Mouse (Mus musculus) heart, embryonic 12.5 days (tissue): ENCODE measurements around the gene Morn3. TPM values are rescaled to one million over a fixed set of nuclear protein-coding genes. Genes with fewer than 3 reads are reported as not detected.

Source experiments
- ATAC-seq: fragments of 200-750 bp; cut with Nextera tagmentation; 2 replicates; pipeline ENCODE4 v1.8.0; 2017; ENCODE audit warnings: moderate TSS enrichment, moderate library complexity; ENCODE audit not compliant: insufficient number of reproducible peaks, low FRiP score
- H3K27ac ChIP-seq: fragments of 300-500 bp; sonication (generic); 2 replicates; pipeline ENCODE4 v1.5.1; 2016; ENCODE audit warnings: mild to moderate bottlenecking, moderate library complexity; ENCODE audit not compliant: poor library complexity, severe bottlenecking
- H3K27me3 ChIP-seq: fragments of 300-500 bp; sonication (generic); replicated peaks from 2 replicates; pipeline ENCODE4 v1.6.1; 2016; ENCODE audit warnings: mild to moderate bottlenecking, moderate library complexity
- H3K36me3 ChIP-seq: fragments of 300-500 bp; sonication (generic); 2 replicates; pipeline ENCODE4 v1.6.1; 2016; ENCODE audit warnings: mild to moderate bottlenecking, moderate library complexity
- H3K4me1 ChIP-seq: fragments of 300-500 bp; sonication (generic); replicated peaks from 2 replicates; pipeline ENCODE4 v1.6.1; 2016; ENCODE audit warnings: mild to moderate bottlenecking
- H3K4me2 ChIP-seq: fragments of 300-500 bp; sonication (generic); 2 replicates; pipeline ENCODE4 v1.6.1; 2016; ENCODE audit warnings: mild to moderate bottlenecking, moderate library complexity
- H3K4me3 ChIP-seq: fragments of 300-500 bp; sonication (generic); 2 replicates; pipeline ENCODE4 v1.5.1; 2016; ENCODE audit warnings: mild to moderate bottlenecking
- H3K9ac ChIP-seq: fragments of 300-500 bp; sonication (generic); 2 replicates; pipeline ENCODE4 v1.6.1; 2016; ENCODE audit warnings: mild to moderate bottlenecking, moderate library complexity
- H3K9me3 ChIP-seq: fragments of 300-500 bp; sonication (generic); replicated peaks from 2 replicates; pipeline ENCODE4 v1.6.1; 2016; ENCODE audit warnings: mild to moderate bottlenecking, moderate library complexity
- WGBS: fragments of 180-500 bp; shearing (Covaris S2); methylation state at CpG from one replicate; pipeline ENCODE4 v1.1.7; 2016; 5-methylcytosine and 5-hydroxymethylcytosine counted together
- polyA plus RNA-seq: library from polyadenylated mRNA; unstranded; fragments of >200 nt; fragmentation: Nextera tagmentation; extraction: Ambion mirVana; gene quantifications from 2 replicates; pipeline ENCODE4 v1.2.1, GENCODE M21; 2016

Morn3 gene
- polyA plus RNA-seq, 1 experiment from 2014 or later, result not detected

- Histone ChIP-seq H3K4me2 (peak overlapping the region; percentile 60), H3K4me1 (peaks cover 13% of the 10 kb centered on the region), H3K27me3 (no peaks in the 10 kb centered on the region), H3K4me3 (peak overlapping the region; percentile 11; the same call in 1 of the 2 replicates), H3K9ac (peak overlapping the region; percentile 37; the same call in 1 of the 2 replicates), H3K9me3 (no peaks in the 10 kb centered on the region), H3K36me3 (no peaks in the 10 kb centered on the region), H3K27ac (peak overlapping the region; percentile 75)
- WGBS, result 11% methylated on average over 14 of the region's 14 CpGs
- no peak for ATAC-seq
Measured at GRCm38 (mm10) chr5:123059757-123060520, 13.1 kb upstream of the Morn3 start.

GRCm38 (mm10) chr5:123058251-123059102 is 11.7 kb upstream of the Morn3 start:
- WGBS, result 41% methylated on average over 16 of the region's 16 CpGs
- Histone ChIP-seq H3K4me3 (peak overlapping the region; percentile 39), H3K9me3 (no peaks in the 10 kb centered on the region), H3K9ac (peak overlapping the region; percentile 50), H3K36me3 (no peaks in the 10 kb centered on the region), H3K27ac (peak overlapping the region; percentile 48; the same call in 1 of the 2 replicates), H3K27me3 (no peaks in the 10 kb centered on the region), H3K4me1 (peaks cover 13% of the 10 kb centered on the region), H3K4me2 (peak overlapping the region; percentile 52)
- ATAC-seq, result no peak

- peak; percentile 96 for ATAC-seq
- 8% methylated on average over 48 of the region's 48 CpGs for WGBS
Measured at GRCm38 (mm10) chr5:123057366-123058250, 10.8 kb upstream of the Morn3 start.

GRCm38 (mm10) chr5:123051736-123052135 is 4.9 kb upstream of the Morn3 start:
- no peak overlapping the region for H3K4me3 ChIP-seq
- H3K9me3 ChIP-seq, result 0 out of 2 replicates have a peak, but pooled peaks cover 8% of the 10 kb centered on the region
- H3K27ac ChIP-seq, result no peak overlapping the region
- H3K9ac ChIP-seq, result no peak overlapping the region
- H3K4me2 ChIP-seq, result no peak overlapping the region
- ATAC-seq, result no peak
- WGBS, result 69% methylated on average over 5 of the region's 5 CpGs
- no peaks in the 10 kb centered on the region for H3K36me3 ChIP-seq
- peaks cover 5% of the 10 kb centered on the region; the same call in 1 of the 2 replicates for H3K4me1 ChIP-seq
- no peaks in the 10 kb centered on the region for H3K27me3 ChIP-seq

More at GRCm38 (mm10) chr5:123057366-123058250, 10.8 kb upstream of the Morn3 start:
- peak overlapping the region; percentile 52 for H3K4me2 ChIP-seq
- H3K9me3 ChIP-seq, result no peaks in the 10 kb centered on the region
- H3K27ac ChIP-seq, result 0 out of 2 replicates have a peak overlapping the region, but pooled peaks have one; percentile 48
- no peaks in the 10 kb centered on the region for H3K27me3 ChIP-seq
- peak overlapping the region; percentile 39 for H3K4me3 ChIP-seq
- H3K36me3 ChIP-seq, result no peaks in the 10 kb centered on the region
- peak overlapping the region; percentile 50 for H3K9ac ChIP-seq
- peaks cover 13% of the 10 kb centered on the region for H3K4me1 ChIP-seq

- no peak for ATAC-seq
- H3K36me3 ChIP-seq, result no peaks in the 10 kb centered on the region
- H3K4me2 ChIP-seq, result no peak overlapping the region
- no peak overlapping the region for H3K9ac ChIP-seq
- H3K4me3 ChIP-seq, result no peak overlapping the region
- H3K9me3 ChIP-seq, result 0 out of 2 replicates have a peak, but pooled peaks cover 8% of the 10 kb centered on the region
- WGBS, result 80% methylated on average over 9 of the region's 9 CpGs
- H3K27me3 ChIP-seq, result no peaks in the 10 kb centered on the region
- peaks cover 5% of the 10 kb centered on the region; the same call in 1 of the 2 replicates for H3K4me1 ChIP-seq
- H3K27ac ChIP-seq, result no peak overlapping the region
Measured at GRCm38 (mm10) chr5:123050918-123051317, 4.1 kb upstream of the Morn3 start.

- Histone ChIP-seq H3K4me3 (peak overlapping the region; percentile 12), H3K27ac (no peak overlapping the region), H3K4me2 (peak overlapping the region; percentile 60), H3K9ac (peak overlapping the region; percentile 51), H3K4me1 (peaks cover 9% of the 10 kb centered on the region; the same call in 1 of the 2 replicates), H3K36me3 (no peaks in the 10 kb centered on the region), H3K27me3 (no peaks in the 10 kb centered on the region), H3K9me3 (0 out of 2 replicates have a peak, but pooled peaks cover 8% of the 10 kb centered on the region)
- 6% methylated on average over 12 of the region's 12 CpGs for WGBS
- no peak for ATAC-seq
Measured at GRCm38 (mm10) chr5:123049271-123049670, 2.5 kb upstream of the Morn3 start.

- H3K4me3 ChIP-seq, result no peak overlapping the region
- H3K27ac ChIP-seq, result no peak overlapping the region
- peaks cover 13% of the 10 kb centered on the region; the same call in 1 of the 2 replicates for H3K4me1 ChIP-seq
- H3K9me3 ChIP-seq, result no peaks in the 10 kb centered on the region
- 24% methylated on average over 9 of the region's 9 CpGs for WGBS
- no peaks in the 10 kb centered on the region for H3K27me3 ChIP-seq
- no peak for ATAC-seq
- H3K9ac ChIP-seq, result no peak overlapping the region
- no peaks in the 10 kb centered on the region for H3K36me3 ChIP-seq
- no peak overlapping the region for H3K4me2 ChIP-seq
Measured at GRCm38 (mm10) chr5:123045561-123046295, 1.1 kb downstream of the Morn3 start.

- WGBS, result 22% methylated on average over 7 of the region's 7 CpGs
- ATAC-seq, result no peak
- H3K27ac ChIP-seq, result no peak overlapping the region
Measured at GRCm38 (mm10) chr5:123043856-123044255, 3.0 kb downstream of the Morn3 start.

GRCm38 (mm10) chr5:123040796-123041195 is 6.0 kb downstream of the Morn3 start:
- WGBS, result 23% methylated on average over 7 of the region's 7 CpGs
- Histone ChIP-seq H3K27ac (no peak overlapping the region; the same call in 1 of the 2 replicates), H3K9ac (no peak overlapping the region)

More at GRCm38 (mm10) chr5:123043856-123044255, 3.0 kb downstream of the Morn3 start:
- no peak overlapping the region for H3K4me3 ChIP-seq
- no peaks in the 10 kb centered on the region for H3K36me3 ChIP-seq
- peaks cover 16% of the 10 kb centered on the region; the same call in 1 of the 2 replicates for H3K4me1 ChIP-seq
- H3K4me2 ChIP-seq, result no peak overlapping the region
- no peak overlapping the region for H3K9ac ChIP-seq
- no peaks in the 10 kb centered on the region for H3K9me3 ChIP-seq
- no peaks in the 10 kb centered on the region for H3K27me3 ChIP-seq

More at GRCm38 (mm10) chr5:123040796-123041195, 6.0 kb downstream of the Morn3 start:
- Histone ChIP-seq H3K27me3 (no peaks in the 10 kb centered on the region), H3K4me3 (no peak overlapping the region), H3K9me3 (no peaks in the 10 kb centered on the region), H3K36me3 (no peaks in the 10 kb centered on the region), H3K4me1 (peaks cover 17% of the 10 kb centered on the region; the same call in 1 of the 2 replicates), H3K4me2 (no peak overlapping the region)
- ATAC-seq, result no peak
